Mouse (Mus musculus) c-Kit-positive CD71-positive TER-119-positive erythroid progenitor cells, embryonic 14.5 days (primary cell): Measurements from ENCODE around the gene Cox4i1.
A peak's percentile ranks its signal among the peaks of the same experiment; 100 is the strongest.

Source experiments
- DNase-seq: peaks from one replicate; pipeline ENCODE4 v3.0.0-alpha.2; 2013; ENCODE audit warnings: low spot score

Gene Cox4i1

DNA sequence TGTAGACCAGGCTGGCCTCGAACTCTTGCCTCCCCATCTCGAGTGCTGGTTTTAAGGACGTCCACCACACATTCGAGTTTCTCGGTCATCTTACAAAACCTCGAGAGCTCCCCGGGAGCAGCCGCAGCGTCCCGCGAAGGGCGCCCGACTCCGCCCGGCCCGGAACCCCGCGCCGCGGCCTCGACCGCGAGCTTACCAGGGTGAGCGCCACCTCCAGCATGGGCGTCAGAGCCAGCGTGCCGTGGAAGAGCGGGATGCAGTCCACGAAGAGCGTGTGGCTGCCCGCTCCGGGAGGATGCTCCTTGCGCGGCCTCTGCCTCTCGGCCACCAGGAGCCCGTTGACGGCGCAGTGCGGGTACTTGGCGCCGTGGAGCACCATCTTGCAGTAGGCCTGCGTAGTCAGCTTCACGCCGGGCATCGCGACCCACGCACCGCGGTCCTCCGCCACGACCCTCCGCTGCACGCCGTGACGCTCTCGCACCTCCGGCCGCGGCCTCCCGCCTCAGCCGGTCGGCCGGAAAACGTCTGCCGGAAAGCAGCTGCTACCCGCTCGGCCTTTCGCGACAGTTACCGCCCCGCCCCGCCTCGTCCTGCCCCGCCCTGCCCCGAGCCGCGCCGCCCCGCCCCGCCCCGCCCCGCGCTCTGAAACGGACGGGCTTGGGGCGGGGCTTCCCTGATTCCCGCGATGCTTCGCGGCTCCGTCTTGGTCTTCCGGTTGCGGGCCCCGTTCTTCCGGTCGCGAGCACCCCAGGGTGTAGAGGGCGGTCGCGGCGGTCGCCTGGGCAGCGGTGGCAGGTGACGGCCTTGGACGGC is at the start of gene Cox4i1, which contains the start of gene Gm27021:
Gene Cox4i1 (plus strand): TSS at position 662 of the 813 bp plus-strand sequence.
Gene Gm27021 (minus strand): TSS at position 519 of the 813 bp plus-strand sequence.
- DNase-seq, result peak; percentile 91

DNA sequence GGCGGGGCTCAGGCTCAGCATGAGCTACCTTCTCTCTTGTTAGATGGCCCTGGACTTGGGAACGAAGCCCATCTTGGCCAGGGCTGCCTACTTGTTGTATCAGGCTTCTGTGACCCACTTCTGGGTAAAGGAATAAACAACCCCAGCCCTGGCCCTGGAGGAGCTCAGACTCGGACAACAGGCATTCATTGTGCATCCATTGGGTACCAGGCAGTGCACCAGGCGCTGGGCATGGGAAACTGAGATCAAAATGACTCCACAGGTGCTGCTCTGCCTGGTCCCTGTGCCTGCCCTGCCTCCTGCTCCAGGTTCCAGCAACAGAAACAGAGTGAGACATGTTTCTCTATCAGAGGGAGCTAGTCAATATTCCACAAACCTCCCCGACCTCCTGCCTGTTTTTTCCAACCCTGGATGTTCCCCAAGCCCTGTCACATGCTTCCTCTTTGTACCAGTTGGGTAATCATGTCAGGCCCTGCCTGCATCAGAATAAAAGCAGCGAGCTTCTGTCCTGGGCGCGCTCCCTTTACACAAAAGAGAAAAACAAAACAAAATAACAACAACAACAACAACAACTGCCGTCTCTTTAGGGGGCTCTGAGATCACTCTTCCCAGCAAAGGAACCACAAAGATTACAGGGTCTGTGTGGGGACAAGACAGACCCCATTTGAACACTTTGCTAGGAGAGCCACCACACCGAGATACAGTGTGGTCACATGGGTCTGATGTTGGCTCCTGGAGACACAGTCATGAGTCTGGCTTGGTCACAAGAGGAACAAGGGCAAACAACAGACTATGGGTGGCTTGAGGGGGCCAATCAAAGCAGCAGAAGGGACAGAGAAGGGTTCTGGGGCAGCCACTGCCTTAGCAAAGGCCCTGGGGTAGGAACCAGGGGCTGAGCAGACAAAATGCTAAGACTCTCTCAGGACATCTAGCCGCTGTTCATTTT is 48.5 kb upstream of the Cox4i1 start:
- DNase-seq, result no peak

DNA sequence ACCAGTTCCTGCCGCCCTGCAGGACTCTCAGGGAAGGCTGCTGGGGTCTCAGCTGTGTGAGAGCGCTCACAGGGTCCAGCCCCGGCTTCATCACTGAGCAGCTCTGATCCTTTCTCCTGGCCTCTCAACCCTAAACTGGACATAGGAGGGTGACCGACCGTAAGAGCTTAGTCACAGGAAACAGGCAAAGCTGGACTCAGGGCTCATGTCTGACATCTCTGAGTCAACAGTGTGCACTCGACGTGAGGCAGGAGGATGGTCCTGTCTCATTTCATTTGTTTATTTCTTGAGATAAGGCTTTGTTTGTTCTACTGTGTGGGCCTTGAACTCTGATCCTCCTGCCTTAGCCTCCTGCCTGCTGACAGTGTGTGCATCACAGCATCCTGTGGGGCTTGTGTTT is 47.6 kb upstream of the Cox4i1 start:
- DNase-seq, result no peak

DNA sequence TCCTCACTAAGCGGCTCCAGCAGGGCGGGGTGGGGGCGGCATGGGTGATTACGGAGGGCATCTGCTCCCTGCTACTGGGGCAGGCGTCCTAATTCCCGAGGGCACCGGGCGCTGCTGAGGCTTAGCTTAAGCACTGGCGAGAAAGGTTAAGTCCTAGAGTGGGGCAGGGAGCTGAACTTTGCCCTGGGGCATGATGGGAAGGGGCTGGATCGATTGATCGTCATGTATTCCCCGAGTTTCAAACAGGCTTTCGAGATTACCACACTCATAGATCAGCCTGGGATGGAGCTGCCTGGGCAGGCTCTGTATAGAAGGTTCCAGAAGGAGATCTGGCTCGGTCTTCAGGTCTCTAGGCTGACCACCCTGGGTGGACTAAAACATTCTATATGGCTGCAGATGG is 45.9 kb upstream of the Cox4i1 start:
- no peak for DNase-seq

DNA sequence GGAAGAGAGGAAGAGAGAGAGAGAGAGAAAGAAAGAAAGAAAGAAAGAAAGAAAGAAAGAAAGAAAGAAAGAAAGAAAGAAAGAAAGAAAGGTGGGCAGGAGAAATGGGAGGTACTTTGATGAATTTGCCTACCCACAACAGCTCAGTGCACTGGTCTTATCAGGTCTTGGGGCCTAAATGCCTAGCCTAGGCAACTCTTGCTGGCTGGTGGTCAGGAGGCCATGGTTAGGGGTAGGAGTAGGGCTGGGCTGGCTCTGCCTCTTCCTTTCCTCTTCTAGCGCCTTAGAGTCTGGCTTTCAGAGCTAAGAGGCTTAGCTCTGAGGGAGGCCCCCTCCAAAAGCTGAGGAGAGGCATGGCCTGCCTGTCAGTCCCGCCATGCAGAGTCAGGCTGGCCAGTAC is 44.4 kb upstream of the Cox4i1 start:
- DNase-seq, result no peak

DNA sequence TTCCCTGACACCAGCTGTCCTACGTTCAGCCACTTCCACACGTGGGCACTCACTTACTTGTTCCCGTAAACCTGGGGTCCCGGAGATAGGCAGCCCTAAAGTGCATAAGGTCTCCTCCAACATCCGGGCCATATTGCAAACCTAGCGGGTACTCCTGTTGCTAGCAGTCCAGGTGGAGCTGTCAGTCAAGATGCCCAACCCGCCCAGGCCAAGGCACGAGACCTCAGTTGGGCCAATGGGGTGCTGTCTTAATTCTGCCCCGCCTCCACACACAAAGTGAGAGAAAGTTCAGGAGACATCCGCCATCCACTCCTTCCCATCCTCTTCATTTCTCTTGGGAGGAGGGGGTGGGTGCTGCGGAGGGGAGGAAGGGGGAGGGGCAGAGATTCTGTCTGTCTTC is 41.6 kb upstream of the Cox4i1 start:
- no peak for DNase-seq

DNA sequence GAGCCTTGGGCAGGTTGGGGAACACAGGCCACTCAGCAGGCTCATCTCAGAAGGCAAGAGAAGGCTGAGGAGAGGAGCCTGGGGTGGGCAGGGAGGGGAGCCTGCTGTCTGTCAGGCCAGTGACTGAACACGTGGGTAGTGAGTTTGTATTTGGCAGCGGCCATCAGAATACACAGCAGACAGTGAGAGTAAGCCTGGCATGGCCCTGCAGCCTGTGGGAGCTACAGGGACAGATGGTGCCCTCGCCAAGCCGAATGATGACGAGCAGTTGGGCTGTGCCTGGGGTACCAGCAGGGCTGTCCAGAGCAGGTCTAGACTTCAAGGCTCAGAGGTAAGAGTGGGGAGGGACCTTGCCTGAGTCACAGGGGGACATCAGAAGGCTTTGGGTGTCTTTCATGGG is 40.7 kb upstream of the Cox4i1 start:
- no peak for DNase-seq

DNA sequence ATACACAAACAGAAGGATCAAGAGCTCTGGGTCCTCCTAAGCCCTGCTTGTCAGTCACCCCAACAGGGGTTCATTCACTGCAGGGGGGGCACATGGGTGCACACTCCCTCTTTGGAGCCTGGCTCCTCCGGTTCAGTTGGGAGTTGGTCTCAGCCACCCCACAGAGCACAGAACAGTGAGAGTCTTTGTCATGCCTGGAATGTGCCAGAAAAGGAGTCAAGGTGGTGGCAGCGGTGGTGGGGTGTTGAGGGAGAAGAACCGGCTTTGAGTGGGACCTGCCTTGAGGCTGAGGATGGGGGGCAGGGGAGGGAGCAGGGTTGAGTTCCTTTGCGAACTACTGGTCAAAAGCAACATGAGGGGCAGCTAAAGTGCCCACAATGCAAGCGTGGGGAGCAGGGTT is 38.0 kb upstream of the Cox4i1 start:
- no peak for DNase-seq

DNA sequence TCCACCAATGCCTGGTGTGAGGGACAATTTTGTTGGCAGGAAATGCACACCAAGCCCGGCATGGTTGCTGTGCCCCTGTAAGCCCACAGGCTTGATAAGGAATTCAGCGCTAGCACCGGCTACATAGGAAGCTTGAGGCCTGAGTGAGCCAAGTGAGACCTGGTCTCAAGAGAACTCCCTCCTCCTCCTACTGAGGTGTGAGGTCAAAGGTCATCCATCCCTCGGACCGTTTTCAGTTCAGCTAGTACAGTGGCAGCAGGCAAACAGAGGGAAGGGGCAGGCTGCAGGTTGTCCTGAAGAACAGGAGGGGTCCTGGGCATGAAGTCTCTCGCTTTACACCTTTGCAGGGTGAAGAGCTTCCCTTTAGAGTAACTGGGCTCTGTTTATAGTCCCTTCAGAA is 37.2 kb upstream of the Cox4i1 start:
- DNase-seq, result no peak

DNA sequence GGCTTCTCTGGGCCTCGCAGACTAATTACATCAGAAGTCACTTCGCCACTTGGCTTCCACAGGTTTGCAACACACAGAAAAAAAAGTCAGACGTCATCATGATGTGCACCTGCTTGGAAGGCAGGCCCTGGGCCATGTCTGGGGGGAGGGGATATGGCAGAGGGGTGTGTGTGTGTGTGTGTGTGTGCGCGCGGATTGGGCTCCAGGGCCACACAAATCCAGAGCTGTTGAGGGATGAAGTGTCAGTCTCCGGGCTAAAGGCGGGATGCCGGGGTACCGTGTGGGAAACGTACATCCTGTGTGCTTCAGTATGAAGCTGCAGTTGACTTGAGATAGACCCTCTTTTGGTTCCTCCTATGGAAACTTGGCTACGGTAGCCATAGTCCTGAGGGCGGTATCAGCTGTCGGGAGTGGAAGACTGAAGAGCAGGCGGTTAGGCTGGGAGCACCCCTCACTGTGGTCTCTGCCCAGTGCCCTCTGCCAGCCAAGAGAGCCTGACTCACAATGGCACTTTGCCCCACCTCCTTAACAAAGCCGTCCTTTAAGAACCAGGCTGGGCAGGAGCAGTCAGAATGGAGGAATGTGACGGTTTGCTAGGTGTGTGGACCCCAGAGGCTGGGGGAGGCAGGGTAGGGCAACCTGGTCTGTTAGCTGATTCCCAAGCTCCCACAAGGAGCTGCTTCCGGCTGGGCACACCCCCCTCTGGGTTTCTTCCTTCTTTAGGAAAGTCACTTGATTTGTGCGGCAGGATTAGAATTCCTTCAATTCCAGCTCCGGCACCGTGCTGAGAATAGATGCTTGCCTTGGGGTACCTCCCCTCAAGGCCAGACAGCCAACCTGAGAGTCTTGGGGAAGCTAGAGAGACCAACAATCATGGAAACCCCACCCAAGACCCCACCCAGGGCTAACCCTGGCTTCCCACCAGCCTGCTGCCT is 36.3 kb upstream of the Cox4i1 start:
- DNase-seq, result no peak

DNA sequence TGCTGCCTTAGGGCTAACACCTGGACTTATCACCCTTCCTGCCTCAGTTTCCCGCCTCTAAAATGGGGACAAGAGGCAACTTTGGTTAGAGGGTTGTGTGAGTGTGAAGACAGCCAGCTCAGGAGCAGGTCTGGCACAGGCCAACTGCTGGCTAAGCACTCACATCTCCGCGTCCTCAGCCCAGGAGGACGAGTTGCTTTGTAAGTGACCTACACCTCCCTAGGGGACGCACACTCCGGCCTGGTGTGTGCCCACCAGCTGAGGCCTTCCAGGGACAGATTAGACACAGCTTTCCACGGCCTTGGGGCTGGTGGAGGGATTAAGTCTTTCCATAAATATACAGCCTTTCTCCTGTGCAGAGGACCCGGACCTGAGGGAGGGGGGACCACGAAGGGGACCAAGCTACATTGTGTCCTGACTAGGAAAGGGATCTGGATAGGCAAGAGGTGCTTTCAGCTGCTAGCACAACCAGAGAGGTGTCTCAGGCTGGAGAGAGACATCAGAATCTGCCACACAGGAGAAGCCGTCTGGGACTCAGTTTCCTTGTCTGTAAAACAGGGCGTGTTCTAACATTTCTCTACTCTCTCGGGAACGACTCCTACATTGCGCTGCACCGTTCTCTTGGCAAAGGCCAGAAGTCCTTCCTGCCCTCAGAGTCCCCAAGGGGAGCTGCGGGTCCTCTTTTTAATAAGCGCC is 34.9 kb upstream of the Cox4i1 start:
- DNase-seq, result no peak

DNA sequence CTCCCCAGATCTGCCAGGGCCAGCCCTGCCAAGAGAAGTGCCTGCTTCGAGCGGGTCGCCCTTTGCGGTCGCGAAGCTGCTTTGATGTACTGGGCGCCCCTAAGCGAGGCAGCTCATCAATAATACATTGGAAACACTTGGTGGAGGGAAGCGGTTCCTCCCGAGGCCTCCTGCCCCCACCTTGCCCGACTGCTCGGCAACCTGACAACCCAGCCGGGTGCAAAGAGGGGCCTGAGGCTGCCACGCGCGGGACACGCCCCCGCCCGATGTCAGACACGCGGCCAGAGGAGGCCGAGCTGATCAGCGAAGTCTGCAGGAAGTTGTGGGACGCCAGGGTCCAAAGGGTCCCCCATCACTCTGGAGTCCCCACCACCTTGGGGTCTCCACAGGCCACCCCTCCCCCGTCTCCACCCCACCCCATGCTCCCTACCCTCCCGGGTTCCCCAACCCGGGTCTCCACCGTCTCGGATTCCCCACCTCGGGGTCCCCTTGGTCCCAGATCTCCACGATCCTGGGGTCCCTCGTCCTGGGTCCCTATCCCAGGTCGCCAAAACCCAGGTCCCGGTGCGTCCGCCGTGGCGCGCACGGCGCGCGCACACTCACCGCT is 34.3 kb upstream of the Cox4i1 start:
- no peak for DNase-seq

DNA sequence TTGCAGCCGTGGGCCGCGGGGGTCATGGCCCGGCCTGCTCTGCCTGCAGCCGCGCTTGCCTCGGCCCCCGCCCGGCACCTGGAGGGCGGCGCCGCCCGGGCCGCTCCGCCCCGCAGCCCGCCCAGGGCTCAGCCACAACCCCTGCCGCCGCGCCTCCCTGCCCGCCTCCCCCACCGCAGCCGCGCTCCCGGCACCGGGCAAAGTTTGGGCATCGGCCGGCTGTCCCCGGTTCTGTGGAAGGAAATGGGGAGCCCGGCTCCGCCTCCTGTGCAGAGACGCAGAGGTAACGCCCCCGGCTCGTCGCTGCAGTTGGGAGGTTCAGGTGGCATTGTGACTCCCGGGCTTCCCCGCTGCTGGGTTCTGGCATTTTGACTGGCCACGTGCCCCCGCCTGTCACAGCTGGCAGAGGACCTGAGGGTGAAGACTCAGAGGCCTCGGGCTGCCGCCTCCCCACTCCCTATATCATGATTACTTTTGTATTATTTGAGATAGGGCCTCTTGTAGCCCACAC is 33.6 kb upstream of the Cox4i1 start:
- no peak for DNase-seq

DNA sequence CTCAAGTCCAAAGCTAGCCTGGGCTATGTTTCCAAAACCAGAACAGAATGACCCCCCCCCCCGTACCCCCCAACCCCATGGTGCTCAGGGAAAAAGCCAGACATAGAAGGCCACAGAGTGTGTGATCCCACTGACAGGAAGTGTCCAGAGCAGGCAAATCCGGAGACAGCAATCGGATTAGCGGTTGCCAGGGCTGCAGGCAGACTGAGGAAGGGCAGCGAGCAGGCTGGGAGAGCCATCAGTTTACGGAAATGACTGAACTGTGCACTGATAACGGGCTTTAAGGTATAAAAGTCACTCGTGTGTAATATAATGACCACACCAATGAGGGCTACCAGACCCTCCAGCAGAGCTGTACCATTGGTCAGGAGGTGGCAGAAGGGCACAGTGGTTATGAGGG is 26.8 kb upstream of the Cox4i1 start:
- no peak for DNase-seq

DNA sequence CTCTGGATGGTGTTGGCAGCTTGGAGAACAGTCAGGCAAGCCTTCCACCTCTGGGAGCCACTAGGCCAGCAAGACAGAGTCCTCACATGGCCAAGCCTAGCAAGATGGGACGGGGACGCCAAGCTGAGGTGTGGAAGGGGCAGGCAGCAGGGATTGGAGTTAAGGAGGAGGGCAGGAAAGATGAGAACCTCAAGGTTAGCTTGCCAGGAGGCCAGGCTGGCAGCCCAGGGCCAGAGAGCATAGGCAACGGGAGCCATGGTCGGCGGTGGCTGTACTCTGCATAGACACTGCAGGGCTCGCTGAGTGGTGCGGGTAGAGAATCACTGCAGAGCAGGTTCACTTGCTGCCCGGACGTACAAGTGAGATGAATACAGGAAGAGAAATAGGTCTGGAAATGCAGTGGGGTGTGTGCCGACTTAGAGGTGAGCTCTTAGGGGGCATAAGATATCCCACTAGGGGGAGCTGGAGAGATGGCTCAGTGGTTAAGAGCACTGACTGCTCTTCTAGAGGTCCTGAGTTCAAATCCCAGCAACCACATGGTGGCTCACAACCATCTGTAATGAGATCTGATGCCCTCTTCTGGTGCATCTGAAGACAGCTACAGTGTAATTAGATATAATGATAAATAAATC is 25.9 kb upstream of the Cox4i1 start:
- DNase-seq, result no peak

DNA sequence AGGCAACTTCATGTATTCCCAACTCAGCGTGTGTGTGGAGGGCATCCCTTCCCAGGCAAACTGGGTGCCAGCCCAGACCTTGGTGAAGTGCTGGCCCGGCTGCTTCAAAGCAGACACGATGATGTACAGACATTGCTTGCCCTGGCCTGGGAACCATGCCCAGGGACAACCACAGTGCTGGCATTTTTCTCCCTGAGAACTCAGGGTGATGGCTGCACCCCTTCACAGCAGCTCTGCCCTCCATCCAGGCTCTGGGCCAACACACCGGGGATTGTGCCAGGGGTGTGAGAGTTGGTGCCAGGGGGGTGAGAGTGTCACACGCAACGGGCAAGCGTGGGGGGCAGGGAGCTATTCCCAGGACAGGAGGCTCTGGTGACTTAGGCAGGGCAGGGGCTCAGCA is 23.4 kb upstream of the Cox4i1 start:
- no peak for DNase-seq

DNA sequence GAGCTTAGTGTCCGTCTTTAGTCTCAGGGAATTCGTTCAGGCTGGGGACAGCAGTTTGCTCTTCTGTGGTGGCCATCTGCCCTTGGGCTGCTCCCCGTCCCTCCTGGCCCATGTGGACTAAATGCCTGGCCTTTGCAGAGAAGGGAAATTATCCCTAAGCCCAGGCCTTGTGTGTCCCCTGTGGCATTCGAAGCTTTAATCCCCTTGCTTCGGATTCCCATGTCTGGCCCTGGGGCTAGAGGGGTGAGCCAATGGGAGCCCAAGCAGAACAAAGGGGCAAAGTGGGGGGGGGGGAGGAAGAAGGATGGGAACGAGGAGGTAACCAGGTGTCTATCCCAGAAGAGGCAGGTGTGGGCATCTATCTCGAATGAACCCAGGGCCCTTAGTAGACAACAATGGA is 20.5 kb upstream of the Cox4i1 start, which contains the start of gene 1190005I06Rik:
Gene 1190005I06Rik (minus strand): TSS at position 101 of the 400 bp plus-strand sequence.
- no peak for DNase-seq

DNA sequence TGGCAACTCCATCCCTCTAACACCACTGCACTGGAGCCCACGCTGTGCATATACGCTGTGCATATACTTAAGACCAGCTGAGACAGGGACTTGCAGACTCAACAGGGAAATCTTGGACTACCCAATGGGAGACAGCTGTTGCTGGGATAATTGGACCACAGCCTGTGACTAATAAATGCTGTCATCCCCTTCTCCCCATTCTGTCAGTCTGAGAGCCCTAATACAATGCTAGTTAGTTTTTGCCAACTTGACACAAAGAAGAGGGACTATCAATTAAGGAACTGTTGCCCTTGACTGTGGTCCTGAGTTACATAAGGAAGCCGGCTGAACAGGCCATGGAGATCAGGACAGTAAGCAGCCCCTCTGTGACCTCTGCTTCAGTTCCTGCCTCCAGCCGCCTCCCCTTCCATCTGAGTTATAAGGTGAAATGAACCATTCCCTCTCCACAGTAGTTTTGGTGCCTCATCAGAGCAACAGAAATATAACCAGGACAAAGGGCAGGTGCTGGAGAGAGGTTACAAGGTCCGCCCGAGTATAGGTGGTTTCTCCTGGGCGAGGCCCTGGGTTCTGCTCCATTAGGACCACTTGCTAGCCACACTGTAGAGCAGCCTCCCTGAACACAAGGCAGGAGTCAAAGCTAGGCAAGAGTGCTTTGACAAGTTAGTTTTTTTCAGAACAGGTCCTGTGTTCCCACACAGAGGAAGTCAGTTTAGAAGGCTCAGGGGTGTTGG is 11.5 kb upstream of the Cox4i1 start:
- DNase-seq, result no peak

DNA sequence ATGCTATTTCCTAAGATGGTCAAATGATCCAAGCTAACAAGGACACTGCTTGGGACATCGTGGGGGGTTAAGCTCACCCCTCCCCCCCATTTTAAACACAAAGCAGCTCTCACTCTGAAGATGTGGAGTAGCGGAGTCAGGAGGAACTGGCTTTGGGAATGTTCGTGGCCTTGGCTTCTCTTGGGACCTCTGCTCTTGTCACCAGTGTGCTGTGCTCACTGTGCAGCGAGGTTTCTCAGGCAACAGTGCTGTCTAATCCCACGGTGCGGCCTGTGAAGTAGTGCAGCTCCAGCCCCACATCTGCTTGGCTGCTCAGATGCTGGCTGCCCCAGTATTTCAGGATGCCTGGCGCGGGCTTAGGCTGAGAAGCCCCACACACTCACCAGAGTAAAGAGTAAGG is 10.6 kb upstream of the Cox4i1 start:
- no peak for DNase-seq
